Mouse (Mus musculus) cerebellum, adult 11-12 months (tissue): ENCODE measurements around the gene Gm49373.

Source experiments
- DNase-seq: peaks from one replicate; pipeline ENCODE4 v3.0.0; 2022

Gene Gm49373

DNA sequence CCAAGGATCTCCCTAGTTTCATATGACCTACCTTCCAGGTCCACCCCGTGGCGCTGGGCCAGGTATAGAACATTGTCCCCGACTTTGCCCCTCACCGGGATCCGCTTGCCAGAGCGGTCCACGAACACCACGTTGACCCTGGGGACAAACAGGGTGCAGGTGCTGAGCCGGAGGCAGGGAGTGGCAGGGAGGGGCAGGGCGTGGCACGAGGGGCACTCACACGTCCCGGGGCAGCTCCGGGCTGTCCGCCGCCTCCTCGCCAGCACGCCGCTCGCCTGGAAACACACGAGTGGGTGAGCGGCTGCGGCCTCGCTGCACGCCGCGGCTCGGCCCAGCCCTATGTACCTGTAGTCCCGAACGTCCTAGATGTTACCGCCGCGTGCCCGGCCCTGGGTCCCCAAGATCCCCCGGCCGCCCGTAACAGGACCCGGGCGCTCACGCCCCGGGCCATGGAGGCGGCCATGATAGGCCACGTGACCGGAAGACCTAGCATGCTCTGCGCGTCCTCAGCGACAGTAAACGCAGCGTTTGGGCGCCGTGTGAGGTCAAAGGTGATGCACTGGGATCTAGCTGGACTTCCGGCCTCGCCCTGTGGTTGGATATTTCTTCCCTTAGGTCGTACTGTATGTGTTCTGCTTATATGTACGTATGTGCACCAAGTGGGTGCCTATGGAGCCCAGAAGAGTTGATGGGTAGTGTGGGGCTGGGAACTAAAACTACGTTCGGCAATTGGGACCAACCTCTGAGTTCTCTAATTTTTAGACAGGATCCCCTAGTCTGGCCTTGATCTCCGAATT lies at the start of gene Gm49373, which contains the start of gene Fdx1l:
Gene Gm49373, minus strand, starts transcription at position 53 of the 797 bp plus-strand sequence.
Gene Fdx1l, minus strand, starts transcription at position 571 of the 797 bp plus-strand sequence.
- peak; percentile 89 for DNase-seq

DNA sequence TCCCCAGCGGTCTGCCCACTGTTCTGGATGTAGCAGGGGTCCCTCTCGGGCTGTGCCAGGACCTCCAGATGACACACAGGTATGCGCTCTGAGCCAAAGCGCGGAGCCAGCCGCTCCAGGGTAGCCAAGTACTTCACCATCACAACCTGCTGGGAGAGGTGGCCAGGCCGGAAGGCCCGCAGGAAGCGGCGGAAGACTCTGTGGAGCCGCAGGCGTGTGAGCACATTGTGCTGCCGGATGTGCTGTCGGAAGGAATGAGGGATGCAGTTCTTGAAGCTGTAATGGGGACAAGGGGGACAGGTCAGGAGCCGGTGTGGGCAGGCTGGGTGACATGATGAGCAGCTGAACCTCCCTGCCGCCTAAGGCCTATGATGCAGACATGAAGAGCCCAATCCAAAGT lies 48.6 kb upstream of the Gm49373 start:
- DNase-seq: no peak

DNA sequence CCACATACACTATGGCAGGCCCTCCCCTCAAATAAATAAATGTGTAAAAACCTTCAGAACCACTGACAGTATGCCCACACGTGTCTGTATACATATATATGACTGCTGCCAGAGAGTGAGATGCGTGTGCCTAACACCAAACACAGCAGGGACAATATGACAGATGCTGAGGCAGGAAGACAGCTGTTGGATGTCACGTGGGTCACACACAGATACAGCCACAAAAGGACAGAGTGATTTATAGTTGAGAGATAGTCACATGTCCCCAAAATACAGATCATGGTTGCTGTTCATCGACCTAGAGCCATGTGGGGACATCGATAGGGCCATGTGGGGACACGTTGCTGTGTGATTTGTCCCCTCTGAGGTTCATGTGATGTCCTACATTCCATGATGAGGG lies 44.2 kb upstream of the Gm49373 start:
- DNase-seq: no peak

DNA sequence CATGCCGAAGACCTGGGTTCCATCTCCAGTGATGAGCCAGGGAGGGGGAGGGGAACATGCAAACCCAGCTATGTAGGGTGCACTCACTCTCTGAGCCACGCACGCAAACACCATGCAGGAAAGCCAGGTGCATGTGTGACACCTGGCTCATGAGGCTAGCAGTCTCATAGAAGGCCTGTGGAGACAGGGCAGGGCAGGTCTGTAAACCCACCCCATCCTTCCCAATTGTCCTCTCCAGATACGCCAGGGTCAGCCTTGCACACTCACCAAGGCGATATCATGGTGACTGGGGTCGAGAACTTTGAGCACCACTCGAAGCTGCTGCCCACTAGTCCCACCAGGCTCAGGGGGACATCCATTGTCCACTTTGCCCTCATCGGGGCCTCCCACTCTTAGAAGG lies 42.2 kb upstream of the Gm49373 start:
- no peak for DNase-seq

DNA sequence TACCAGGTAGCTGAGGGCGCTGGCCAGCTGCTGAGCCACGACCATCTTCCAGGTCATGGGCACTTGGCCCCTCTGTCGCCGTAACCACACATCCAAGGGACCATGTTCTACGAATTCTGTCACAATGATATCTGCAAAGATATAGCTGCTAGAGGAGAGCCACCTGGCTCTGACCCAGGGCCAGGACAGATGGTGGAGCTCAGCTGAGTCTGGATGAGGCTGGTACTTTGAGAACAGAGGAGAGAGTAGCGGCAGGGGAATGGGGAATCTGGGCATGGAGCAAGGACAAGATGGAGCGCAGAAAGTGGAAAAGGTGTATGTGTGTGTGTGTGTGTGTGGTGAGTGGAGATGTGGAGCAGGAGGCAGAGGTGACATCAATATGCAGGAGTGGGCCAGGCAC lies 41.3 kb upstream of the Gm49373 start:
- no peak for DNase-seq

DNA sequence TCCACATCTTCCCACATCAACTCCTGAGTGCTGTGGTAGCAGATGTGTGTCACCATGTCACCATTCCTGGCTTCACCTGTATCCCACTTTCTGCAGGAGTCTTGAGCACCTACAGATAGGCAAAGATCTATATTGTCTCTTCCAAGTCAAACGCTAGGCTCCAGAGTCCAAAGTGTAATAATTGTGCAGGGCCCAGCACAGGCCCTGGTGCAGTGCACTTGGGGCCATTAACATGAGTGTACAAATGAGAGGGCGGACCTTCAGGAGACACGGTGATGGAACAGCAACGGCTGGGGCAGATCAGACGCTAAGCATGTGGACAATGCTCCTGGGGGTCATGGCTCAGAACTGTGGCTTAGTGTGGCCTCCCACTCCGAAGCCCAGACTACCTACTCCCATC lies 40.9 kb upstream of the Gm49373 start:
- no peak for DNase-seq

DNA sequence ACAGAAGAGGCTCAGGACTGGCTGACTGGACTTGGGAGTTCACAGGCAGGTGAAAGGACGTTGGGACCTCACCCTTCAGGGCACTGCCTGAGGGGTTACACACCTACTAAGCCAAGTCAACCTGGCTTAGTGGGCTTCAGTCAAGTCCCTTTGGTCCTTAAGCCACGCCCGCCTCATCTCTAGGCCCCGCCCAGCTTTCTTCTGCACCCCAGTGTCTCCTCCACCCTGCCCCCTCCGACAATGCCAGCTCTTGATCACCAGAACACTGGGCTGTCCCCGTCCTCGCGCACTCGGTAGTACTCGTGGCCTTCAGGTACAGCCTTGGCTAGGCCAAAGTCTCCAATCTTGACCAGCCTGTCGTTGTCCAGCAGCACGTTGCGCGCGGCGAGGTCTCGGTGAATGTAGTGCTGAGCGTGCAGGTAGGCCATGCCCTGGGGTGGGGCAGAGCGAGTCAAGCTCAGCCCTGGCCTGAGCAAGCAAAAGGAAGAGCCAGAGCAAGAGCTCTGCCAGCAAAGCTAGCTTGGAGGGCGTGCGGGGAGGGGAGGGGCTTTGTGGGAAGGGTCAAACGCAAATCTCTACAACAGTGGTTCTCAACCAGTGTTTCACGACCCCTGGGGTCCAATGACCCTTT lies 34.8 kb upstream of the Gm49373 start:
- DNase-seq: no peak

DNA sequence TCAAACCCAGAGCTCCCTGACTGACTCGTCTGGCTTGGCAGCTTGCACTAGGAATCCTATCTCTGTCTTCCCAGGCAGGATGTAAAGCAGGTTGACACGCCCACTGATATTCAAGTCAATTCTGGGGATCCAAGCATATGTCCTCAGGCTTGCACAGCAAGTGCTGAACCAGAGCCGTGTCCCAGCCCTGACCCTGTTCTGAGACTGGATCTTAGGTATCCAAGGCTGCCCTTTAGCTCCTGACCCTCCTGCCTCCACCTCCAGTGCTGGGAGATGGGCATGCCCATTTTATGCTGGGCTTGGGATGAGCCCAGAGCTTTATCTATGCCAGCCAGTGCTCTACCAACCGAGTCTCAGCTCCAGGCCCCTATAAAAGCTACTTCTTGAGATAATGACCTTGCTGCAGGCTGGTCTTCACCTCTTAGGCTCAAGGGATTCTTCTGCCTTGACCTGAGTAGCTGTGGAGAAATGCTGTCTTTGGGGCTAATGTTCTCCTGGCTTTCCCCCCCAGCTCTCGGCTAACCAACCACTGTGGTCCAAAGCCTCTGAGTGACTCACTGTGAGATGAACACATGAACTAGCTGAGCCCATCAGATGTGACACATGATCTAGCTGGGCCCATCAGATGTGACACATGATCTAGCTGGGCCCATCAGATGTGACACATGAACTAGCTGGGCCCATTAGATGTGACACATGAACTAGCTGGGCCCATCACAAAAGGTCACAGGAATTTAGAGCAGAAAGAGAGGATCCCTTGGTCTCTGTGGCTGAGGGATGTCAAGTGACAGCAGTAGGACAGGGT lies 33.1 kb upstream of the Gm49373 start:
- DNase-seq: no peak

DNA sequence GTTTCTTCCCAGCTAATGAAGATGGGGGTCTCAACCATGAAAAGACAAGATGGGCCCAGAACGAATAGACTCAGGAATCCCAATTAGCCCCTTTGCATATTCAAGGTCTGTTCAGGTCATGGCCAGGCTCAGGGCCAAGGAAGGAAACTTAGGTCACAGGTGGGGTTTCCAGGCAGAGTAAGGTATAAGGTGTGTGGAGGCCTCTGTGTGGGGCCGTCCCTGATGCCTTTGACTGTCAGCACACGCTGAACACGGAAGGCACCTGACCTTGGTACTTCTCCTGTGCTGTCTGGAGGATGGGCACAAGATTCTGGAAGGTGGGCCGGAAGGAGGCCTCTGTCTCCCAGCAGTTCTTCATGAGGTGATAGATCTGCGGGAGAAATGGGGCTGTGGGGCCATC lies 31.9 kb upstream of the Gm49373 start:
- no peak for DNase-seq

DNA sequence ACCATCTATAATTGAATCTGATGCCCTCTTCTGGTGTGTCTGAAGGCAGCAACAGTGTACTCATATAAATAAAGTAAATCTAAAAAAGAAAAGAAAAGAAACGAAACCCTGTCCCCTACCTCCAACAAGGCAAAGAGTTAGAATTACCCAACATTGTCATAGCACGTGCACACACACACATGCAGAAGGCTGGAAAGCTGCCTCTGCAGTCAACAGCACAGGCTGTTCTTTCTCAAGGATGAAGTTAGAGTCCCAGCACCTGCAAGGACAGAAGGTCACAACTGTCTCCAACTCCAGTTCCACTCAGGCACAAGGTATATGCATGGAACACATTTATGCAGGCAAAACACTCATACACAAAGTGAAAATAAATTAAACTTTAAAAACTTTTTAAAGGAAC lies 29.2 kb upstream of the Gm49373 start:
- no peak for DNase-seq

DNA sequence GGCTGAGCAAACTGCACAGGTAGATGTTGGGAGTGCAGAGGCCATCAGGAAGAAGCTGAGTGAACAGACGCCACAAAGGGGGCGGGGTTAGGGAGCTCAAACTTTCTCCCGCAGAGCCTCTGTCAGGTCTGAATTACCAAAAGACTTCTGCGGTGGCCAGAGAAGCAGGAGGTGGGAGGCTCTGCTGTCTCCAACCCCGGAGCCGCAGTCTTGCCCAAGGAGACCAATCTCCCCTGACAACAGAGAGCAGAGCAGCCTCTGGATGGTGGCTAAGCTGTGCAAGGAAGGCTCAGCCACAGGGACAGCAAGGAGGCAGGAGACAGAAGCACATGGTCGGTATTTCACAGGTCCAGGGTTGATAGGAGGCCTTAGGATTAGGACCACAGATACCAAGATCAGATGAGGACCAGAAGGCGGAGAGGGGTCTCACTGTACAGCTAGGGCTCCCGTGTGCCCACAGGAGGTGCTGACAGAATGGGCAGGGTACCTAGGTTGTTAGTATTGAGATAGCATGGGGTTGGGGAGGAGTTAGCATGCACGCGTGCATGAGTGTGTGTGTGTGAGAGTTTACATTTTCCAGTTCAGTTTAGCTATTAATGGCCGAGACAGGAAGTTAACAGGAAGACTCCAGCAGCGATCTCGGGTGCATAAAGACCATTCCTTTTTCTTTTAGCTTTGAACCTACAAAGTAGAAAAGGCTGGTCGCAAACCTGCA lies 27.7 kb upstream of the Gm49373 start:
- DNase-seq: no peak

DNA sequence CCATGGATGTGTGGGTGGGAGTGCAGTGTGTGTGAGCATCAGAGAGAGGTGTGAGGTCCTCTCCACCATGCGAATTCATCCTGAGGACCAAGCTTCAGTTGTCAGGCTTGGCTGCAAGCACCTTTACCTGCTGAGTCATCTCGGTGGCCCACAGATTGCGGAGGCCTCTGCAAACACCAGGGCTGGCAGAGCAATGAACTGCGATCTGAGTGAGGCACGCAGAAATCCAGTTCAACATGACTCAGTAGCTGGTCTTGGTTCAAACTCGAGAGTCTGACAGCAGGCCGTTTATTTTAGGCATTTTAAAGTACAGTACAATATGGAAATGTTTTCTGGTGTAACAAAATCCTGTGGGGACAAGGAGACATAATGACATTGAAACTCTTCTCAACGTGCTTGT lies 24.9 kb upstream of the Gm49373 start:
- no peak for DNase-seq

DNA sequence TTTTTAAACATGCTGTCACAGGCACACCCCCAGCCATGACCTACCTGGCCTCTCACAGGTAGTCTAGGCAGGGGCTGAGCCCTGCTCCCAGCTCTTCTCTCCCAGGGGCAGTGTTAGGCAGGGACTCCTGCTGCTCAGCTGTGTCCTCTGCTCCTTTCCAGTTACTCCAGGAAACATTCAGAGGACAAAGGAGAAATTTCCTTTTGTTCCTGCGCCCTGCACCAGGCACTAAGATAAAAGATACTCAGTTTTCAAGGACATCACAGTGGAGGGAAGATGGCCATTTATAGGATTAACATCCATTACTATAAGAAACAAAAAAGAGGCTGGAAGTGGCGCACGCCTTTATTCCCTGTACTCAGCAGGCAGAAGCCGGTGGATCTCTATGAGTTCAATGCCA lies 23.1 kb upstream of the Gm49373 start:
- DNase-seq: no peak

DNA sequence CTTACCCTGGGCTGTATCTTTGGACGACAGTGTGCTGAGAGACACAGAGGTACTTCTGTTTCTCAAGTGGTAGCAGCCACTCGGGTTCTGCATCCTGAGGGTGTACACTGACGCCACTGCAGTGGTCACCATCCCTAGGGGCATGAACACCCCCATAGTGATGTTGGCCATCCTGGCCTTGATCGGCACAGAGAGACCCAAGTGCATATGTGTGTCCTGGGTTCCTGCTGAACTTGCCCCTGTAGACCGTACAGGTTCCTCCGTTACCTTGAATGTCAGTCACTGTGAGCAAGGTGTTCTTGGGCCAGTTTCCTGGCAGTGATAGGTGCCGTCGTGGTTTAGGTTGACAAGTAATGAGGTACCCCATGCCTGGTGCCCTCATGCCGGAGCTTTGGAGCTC lies 20.5 kb upstream of the Gm49373 start:
- peak; percentile 33 for DNase-seq

DNA sequence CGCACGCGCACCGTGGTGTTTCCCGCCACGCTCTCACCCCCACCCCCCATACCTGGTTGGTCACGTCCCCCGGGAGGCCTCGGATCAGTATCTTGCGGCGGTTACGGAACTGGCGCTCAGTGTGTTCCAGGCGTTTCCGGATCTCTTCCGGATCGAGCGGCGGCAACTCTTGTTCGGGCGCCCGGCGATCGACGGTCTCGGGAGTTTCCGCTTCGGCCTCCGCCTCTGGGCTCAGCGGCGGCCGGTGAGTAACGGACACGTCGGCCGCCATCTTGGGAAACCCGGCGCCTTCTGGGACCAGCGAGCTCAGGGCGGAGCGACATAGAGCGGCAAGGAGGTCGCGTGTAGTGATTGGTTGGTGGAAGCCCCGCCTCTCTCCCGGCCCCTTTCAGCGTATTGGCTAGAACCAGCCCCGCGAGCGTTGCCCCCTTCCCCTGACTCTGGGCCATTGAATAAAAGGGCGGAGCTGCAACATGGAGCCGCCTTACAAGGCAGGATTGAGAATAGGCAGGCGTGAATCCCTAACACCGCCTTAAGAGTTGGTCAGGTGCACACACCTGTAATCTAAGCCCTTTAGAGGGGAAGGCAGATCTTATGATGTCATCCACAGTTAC lies 18.9 kb upstream of the Gm49373 start, which contains the start of the genes Gm38431 and Raver1:
Gene Gm38431, minus strand, starts transcription at position 291 of the 614 bp plus-strand sequence.
Gene Raver1, minus strand, starts transcription at position 302 of the 614 bp plus-strand sequence.
- peak; percentile 99 for DNase-seq

DNA sequence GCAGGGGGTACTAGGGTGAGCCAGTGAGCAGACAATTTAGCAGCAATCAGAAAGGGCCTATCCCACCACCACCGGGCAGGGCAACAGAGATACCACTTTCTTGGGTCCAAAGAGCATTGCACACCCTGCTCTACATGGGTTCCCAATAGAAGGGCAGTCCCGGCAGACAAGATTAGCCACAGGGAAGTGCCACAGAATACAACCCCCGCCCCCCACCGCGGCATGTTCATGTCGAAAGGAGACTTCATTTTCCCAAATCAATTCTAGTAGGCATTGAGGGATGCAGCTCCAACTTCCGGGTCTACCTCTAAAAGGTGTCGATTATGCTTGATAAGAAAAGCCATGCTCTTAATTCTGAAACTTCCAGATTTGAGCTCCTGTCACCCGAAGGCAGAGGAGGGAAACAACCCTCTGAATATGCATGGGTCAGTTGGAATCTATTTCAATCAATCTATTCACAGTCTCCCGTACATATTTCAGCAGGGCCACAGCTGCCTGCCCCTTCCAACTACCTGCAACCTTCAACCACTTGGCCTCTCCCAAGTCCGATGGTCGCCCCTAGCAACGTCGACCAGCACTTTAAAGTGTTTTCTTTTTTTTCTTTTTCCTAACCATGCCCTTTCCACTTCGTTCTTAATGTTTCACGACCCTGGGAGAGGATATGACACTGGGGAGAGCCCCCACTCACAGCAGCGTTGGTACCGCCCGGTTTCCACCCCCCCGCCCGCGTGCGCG lies 18.2 kb upstream of the Gm49373 start:
- peak; percentile 49 for DNase-seq

DNA sequence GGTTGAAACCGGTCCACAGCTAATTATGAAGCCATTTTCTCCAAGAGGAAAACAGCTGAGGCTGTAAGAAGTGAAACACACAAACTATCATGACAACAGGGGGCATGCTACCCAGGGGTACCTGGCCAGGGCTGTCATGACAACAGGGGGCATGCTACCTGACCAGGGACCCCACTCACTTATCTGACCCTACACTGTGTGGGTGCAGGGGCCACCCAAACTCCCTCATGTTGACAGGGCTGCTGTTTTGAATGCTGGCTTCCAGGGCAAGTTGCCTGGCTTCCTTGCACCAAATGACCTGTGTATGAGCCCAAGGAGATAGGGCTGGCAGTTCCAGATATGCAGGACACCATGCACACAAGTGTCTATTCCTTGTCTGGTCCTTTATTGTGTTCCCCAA lies 17.6 kb upstream of the Gm49373 start:
- DNase-seq: peak; percentile 46

DNA sequence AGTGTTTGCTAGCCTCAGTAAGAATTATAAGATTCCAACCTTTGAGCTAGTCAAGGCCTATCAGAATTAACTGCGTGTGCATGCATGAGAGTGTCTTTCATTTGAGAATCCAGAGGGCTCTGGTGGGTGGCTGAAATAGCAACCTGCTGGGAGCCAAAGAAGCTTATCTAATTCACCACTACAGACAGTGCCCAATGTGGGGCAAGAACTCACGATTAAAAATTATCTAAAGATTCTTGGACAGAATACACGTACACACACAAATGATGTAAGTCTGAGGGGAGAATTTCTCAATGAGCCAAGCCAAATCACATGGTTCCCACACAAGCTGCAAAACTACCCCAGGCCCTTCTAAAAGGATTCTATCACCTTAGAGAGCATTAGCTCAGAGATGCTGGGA lies 10.4 kb upstream of the Gm49373 start:
- DNase-seq: no peak

DNA sequence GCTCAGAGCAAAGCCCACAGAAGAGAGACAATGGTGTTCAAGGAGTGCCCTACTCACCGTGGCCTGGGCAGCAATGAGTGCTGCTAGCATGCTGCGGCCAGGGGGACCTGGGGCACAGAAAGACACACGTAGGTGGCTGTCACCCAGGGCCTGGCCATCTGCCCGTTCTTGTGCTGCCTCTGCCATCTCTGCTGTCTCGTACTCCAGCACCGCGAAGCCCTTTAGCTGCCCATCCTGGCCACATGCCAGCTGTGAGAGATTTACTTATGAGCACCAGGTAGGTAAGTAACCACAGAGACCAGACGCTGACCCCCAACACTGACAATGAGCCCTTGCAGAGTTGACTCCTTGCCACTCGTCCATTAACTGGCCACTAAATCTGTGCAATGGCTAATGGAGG lies 8.2 kb upstream of the Gm49373 start:
- no peak for DNase-seq

DNA sequence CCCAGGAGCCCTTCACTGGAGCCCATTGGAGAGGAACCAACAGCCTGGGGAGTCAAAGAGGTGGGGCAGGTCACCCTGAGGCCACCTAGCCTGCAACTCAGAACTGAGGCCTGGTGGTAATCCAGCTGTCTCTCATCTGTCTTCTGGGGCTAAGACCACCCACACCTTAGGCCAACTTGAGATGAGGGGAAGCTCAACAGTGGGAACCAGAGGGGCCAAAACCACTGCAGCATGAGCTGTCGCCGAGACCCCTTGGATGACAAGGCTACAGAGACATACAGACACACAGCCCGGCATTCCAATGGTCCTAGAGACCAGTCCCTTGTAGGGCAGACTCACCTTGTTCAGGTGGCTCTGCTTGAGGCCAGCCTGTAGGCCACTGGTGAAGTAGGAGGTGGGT lies 2.7 kb upstream of the Gm49373 start:
- no peak for DNase-seq

DNA sequence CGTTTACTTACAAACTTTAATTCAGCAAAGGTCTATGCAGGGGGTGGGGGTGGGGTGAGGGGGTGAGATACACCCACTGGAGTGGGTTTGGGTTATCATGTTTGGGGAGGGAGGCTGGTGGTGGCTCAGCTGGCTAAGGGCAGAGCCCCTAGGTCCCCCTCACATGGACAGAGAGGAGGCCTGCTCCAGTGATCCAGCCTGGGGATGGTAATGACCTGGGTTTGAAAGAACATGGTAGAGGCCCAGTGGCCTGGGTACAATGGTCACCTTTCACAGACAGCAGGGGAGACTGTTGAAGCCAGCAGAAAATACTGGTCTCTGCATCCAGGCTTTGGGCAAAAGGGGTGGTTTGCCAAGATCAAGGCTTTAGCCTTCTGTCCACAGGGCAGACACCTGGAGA lies 1.3 kb upstream of the Gm49373 start:
- DNase-seq: no peak

DNA sequence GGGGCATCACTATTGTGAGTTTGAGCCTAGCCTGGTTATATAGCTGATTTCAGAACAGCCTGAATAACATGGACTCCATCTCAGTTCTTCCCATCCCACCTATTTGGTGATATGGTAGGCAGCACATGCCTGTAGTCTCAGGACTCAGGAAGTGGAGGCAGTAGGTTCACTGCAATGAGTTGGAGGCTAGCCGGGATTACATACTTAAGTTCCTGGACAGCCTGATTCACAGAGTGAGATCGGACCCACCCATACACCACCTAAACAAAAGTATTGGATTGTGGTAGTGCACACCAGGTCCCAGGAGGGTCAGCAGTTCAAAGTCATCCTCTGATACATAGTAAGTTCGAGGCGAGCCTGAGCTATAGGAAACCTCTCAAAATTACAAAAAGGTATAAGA lies 255 bp downstream of the Gm49373 start:
- no peak for DNase-seq
